Mouse (Mus musculus) G1E-ER4 (cell line): Measurements from ENCODE around the gene Arhgef3. TPM values are rescaled to one million over a fixed set of nuclear protein-coding genes. Genes with fewer than 3 reads are reported as not detected.

Experiments used
- GATA1 ChIP-seq: IDR thresholded peaks from one replicate; pipeline ENCODE4 v1.8.0; 2012; ENCODE audit warnings: low read length, inconsistent platforms
- polyA plus RNA-seq: library from polyadenylated mRNA; stranded (reverse); fragments of >175 nt; gene quantifications from 2 replicates; pipeline ENCODE4 v1.2.3, GENCODE M21; 2012

Arhgef3 gene
- polyA plus RNA-seq, 1 experiment, result 0.02 TPM

DNA sequence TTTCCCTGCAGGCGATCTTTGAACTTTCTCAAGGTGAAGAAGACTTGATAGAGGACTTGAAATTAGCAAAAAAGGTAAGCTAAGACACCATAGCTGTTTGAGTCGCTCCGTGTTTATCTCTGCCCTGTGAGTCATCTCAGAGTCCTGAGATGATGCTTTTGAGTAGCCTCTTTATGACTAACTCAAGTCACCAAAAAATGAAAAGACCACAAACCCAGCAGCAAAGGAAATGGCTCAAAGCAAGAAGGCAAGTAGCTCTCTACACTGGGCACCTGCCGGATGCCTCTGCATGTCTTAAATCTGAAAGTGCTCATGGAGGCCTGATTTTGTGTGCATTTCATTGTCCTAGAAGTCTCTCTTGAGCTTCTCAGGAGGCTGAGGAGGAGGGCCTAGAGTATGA, 269.4 kb downstream of the Arhgef3 start:
- TF ChIP-seq GATA1, result no peak

DNA sequence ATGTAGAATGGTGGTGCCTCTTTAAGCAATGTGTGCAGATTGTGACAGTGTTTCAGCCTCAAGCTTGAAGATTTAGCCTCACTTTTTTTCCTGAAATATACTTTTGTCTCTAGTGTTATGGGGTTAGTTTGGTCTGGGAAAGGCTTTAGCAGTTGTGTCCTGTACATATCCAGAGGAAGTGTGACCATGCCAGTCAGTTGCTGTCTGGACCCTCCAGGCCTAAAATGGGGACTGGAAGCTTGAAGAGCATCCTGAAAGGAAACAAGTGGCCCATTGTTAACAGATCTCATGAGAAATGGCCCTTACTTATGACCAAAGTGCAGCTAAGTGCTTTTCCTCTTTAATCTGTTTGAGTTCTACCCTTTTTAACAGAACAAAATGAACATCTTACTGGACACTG, 273.9 kb downstream of the Arhgef3 start:
- TF ChIP-seq GATA1, result no peak

DNA sequence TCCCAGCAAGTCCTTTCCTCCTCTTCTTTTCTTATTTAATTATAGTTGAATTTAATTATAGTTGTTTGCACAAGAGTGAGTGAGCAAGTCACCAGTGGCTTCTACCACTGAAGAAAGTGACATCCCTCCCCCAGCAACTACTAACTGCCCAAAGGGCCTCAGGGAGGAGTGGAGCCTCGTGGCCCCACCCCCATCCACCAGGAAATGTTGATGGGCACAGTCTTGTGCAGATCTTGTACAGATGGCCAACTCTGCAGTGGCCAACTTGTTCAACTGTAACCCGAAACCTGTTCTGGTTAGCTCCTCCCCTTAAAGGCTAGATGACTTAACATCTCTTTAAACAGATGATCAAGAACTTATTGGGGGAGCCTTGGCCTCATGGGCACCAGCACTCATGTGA, 275.0 kb downstream of the Arhgef3 start:
- TF ChIP-seq GATA1, result no peak

DNA sequence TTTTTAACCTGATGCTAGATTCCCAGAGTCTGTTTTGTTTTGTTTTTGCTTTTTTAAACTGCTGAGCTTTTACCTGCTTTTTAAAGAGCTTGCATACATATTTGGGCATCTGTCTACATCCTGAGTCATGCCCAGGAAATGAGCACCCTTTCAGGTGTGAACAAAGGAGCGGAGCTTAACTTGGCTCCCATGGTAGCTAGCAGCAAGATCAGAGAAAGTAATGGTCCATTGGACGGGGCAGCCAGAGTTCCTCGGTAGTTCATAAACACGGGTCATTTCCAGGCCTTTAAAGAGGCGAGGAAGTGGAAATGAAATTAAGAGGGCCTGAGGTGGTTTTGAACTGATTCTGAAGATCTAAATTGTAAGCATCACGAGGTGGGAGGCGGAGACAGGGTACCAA, 276.0 kb downstream of the Arhgef3 start:
- no peak for TF ChIP-seq GATA1

DNA sequence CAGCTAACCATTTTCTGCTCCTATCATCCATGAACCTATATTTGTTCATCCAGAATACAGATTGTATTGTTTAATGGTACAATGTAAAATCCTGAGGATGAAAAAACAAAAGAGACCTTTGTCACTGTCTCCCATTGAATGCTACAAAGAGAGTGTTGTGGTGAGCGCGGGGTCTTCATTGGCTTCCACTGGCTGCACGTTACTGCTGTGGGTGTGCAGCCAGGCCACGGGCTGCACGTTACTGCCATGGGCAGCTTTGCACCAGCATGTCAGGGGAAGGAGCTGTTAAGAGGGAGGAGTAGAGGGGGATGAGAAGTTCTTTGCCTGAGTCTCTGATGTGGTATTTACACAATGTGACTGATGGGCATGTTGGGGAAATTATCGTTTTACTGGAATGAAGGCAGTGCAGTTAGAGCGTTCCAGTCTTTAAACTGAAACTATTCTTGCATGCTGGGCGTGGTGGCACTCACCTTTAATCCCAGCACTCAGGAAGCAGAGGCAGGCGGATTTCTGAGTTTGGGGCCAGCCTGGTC, 277.1 kb downstream of the Arhgef3 start:
- no peak for TF ChIP-seq GATA1

DNA sequence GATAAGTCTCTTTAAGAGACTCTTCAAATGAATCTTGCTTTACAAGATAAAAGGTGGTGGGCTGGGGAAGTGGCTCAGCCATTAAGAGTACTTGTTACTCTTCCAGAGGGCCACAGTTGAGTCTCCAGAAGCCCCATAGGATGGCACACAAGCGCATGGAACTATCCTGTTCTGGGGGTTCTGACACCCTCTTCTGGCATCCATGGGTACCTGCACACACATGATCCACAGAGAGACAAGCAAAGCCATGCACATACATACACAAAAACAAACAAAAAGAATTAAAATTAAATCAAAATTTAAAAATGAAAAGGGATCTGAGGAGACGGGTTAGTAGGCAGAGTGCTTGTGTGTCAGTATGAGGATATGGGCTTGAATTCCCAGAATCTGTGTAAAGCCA, 278.0 kb downstream of the Arhgef3 start:
- TF ChIP-seq GATA1, result no peak

DNA sequence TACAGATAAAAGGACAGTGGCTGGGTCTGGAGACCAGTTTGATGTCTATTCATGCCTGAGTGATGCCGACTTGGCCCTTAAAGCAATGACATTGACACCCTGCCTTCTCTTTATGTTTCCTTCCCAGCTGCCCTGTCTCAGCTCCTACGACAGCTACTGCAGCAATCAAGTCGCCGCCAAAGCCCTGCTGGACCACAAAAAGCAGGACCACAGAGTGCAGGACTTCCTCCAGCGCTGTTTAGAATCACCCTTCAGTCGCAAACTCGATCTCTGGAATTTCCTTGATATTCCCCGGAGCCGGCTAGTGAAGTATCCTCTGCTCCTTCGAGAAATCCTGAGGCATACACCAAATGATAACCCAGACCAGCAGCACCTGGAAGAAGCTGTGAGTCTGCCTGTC, 279.1 kb downstream of the Arhgef3 start:
- TF ChIP-seq GATA1, result no peak

DNA sequence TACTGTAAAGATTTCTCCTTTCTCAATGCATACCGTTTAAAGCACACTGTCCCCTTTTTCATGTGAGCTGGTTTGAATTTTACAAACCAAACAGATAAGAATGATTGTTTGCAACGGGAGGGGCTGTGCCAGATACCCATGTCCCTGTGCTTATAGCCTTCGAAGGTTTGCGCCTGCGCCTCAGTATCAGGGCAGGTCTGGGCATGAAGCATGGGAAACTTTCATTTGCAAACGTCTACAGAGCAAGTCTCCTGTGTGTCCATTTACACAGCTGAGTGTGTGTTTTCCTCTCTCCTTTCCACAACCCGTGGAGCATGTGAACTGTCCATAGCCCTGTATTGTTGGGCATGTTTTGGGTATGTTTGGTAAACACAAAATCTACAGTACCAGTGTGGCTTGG, 281.7 kb downstream of the Arhgef3 start:
- no peak for TF ChIP-seq GATA1

DNA sequence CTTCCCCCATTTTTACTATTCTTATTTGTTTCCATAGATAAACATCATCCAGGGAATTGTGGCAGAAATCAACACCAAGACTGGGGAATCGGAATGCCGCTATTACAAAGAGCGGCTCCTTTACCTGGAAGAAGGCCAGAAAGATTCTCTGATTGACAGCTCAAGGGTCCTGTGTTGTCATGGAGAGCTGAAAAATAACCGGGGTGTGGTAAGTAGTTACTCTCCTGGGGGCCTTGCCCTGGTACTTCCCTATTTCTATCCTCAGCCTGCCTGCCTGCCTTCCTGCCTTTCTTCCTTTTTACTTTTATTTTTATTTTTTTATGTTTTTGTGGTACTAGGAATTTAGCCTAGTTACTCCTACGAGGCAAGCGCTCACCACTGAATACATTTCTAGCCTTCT, 282.8 kb downstream of the Arhgef3 start:
- TF ChIP-seq GATA1, result no peak

DNA sequence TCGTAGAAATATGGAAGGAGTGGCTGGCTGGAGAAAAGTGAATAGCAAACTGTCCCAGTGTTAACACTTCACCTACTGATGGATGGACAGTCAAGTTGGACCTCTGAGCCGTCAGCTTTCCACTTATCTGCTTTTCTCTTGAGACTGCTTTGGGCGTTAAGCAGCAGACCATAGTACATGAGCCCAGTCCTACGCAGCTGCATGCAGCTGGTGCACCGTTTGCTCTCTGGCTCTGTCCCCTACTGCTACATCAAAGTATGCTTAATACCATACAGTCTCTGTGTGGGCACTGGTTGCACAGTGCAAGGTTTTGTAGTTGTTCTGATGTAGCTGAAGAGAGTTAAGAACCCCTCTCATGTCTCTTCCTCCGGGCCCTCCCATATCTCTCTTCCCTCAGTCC, 285.8 kb downstream of the Arhgef3 start:
- TF ChIP-seq GATA1, result no peak

DNA sequence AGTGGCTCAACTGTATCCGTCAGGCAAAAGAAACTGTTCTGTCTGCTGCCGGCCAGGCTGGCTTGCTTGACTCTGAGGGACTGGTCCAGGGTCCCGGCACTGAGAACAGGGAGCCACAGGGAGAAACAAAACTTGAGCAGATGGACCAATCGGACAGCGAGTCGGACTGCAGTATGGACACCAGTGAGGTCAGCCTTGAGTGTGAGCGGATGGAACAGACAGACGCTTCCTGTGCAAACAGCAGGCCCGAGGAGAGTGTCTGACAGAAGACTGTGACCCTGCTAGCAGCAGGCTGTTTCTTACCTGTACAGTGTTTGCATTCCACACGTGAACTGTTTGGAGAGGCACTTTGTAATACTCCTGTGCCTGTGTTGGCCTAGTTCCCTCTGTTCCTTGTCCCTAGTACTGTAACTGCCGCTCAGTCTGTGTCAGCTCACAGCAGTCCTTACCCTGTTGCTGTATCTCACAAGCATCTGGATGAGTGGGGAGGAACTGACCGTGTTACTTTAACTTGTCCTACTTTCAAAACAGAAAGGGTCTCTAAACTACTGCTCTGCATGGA, 287.1 kb downstream of the Arhgef3 start:
- TF ChIP-seq GATA1, result no peak

DNA sequence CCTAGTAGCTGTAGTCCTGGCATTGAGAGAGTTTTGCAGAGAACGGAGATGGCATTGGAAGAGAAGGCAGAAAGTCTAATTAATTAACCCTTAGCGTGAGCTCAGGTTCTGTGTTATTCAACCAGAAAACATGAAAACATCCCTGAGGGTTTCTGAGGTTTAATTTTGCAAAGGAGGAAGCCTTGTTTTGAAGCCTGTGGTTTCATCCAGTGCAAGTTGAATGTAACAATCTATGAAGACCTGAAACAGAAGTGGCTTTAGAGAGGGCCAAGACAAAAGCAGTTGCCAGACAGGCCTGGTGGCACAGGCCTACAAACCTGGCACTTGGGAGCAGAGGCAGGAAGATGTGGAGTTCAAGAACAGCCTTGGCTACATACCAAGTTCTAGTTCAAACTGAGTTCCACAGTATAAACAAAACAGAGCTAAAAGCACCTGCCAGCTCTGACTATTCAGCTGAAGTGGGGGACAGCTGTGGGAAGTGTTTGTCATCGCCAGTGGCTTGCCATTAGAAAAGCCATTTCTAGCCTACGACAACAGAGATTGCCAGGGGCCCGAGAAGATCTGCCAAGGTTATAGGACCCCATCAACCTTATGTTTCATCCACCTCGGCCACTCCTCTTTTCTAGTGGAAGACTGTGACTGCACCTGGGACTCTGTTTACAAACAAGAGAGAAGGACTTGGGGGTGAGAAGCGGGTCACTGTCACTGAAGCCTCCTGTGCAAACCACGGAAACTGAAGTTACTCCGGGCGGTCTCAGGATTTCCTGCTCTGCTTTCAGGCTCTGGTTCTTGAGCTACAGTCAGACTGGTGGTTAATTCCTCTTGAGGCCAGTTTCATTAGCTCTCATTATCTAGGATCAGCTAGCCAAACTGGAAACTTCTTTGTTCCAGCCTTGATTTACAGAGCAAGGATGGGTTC, 287.9 kb downstream of the Arhgef3 start:
- TF ChIP-seq GATA1, result no peak

DNA sequence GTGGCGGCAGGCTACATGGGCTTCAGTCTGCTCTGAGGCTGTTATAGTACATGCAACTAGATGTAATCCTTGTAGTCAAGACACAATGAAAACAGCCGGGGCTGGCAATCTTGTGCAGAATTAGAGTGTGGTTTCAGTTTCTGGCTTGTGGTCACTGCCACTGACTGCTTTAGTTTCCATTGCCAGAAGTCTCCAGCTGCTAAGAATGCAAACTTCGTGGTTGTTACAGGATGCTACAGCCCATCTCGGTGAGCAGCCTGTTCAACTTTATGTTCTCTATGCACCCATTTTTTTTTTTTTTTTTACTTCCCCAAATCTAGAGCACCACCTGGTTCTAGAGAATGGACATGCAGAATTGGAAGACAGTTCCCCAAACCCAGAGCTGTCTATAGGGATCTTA, 290.8 kb downstream of the Arhgef3 start:
- TF ChIP-seq GATA1, result no peak

DNA sequence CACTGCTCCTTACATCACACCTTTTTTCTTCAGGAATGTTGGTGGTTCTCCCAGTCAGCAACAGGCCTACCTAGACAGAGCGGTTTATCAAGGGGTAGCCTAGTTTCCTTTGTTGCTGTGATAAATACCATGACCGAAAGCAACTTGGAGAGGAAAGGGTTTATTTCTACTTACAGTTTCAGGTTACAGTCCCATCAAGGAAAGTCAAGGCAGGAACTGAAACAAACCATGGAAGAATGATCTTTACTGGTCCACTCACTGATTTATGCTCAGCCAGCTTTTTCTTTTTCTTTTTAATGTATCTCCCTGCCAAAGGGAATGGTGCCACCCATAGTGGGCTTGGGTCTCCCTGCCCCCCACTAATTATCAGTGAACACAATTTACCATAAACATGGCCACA, 291.2 kb downstream of the Arhgef3 start:
- TF ChIP-seq GATA1, result no peak

DNA sequence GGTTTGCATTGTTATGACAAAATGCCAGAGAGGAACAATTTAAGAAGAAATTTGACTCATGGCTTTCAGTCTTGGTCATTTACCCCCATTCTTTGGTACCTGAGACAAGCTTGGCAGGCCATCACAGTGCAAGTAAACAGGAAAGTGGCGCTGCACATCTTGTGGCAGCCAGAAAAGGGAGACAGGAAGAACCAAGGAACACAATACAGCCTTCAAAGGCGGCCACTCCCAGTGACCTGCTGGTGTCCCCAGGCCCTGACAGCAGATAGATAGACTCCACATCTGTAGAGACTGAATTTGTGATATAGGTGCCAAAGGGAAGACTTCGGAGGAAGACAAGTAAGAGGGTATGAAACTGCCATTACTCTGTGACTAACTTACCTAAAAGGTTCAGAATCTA, 293.5 kb downstream of the Arhgef3 start:
- TF ChIP-seq GATA1, result no peak

DNA sequence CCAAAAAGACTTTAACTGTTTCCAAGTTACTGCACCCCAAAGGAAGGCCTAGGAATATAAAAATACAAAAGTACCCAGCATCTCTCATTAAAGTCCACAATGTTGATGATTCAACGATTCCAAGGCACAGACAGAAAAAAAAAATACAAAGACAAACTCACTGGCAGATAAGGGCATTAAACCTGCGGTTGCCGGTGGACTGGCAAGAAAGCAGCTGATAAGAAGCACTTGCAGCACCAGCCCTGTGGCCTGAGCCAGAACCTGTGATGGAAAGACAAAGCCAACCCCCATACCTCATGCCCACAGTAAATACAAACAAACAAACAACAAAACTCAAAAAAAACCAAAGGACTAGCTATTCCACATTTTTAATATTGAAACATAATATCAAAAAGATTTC, 295.0 kb downstream of the Arhgef3 start:
- peak; percentile 38 for TF ChIP-seq GATA1

DNA sequence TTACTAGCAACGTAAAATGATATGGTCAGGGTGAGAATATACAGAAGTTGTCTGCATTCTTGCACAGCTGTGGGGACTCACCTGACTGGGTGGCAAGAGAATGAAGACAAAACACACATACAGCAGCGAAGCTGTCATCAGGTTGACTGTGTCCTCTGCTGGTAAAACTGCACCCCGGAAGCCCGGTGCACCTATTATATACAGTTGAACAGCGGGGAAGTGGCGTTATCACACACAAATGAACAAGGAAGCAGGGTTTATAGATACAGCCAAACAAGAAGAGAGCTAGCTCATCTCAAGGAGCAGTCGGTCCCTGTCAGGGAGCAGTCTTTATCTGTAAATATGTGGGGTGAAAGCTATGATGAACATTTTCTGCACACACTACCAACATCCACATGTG, 296.8 kb downstream of the Arhgef3 start:
- TF ChIP-seq GATA1, result no peak
